Mouse (Mus musculus): ENCODE measurements around the gene Pnkd. TPM values are rescaled to one million over a fixed set of nuclear protein-coding genes. Genes with fewer than 3 reads are reported as not detected.
A peak's percentile ranks its signal among the peaks of the same experiment; 100 is the strongest.

Gene Pnkd
- polyA plus RNA-seq, 1 experiment from 2014 or later, result 133 TPM

- Histone ChIP-seq H3K27ac (replicated peaks; ENCODE audit: low read depth, low read length) (peak overlapping the region; percentile 30), H3K9ac (ENCODE audit: low read depth, low read length) (no peak overlapping the region), H3K4me3 (ENCODE audit: low read depth, low read length) (no peak overlapping the region), H3K9me3 (ENCODE audit: control insufficient read depth, low read length) (no peaks in the 10 kb centered on the region), H3K36me3 (ENCODE audit: control insufficient read depth, insufficient read depth, low read length) (peaks cover 7% of the 10 kb centered on the region; the same call in 1 of the 2 replicates), H3K4me2 (ENCODE audit: low read depth, low read length) (peak overlapping the region; percentile 3; the same call in 1 of the 2 replicates), H3K27me3 (replicated peaks; ENCODE audit: control insufficient read depth, insufficient read depth, low read length) (no peaks in the 10 kb centered on the region), H3K4me1 (ENCODE audit: control insufficient read depth, insufficient read depth, low read length) (peaks cover 32% of the 10 kb centered on the region)
- WGBS, result 78% methylated on average over 4 of the region's 4 CpGs
- no peak for DNase-seq (ENCODE audit: low spot score)
- ATAC-seq (ENCODE audit: low read depth), result no peak
Observed at GRCm38 (mm10) chr1:74240832-74241231, 43.9 kb upstream of the Pnkd start.

- no peak for ATAC-seq (ENCODE audit: low read depth)
- no peak for DNase-seq (ENCODE audit: low spot score)
- H3K9ac ChIP-seq (ENCODE audit: low read depth, low read length), result no peak overlapping the region
- H3K27me3 ChIP-seq (replicated peaks; ENCODE audit: control insufficient read depth, insufficient read depth, low read length), result no peaks in the 10 kb centered on the region
- H3K36me3 ChIP-seq (ENCODE audit: control insufficient read depth, insufficient read depth, low read length), result peaks cover 48% of the 10 kb centered on the region
- peaks cover 2% of the 10 kb centered on the region; the same call in 1 of the 2 replicates for H3K4me1 ChIP-seq (ENCODE audit: control insufficient read depth, insufficient read depth, low read length)
- no peak overlapping the region for H3K27ac ChIP-seq (replicated peaks; ENCODE audit: low read depth, low read length)
- H3K4me2 ChIP-seq (ENCODE audit: low read depth, low read length), result no peak overlapping the region
- no peak overlapping the region for H3K4me3 ChIP-seq (ENCODE audit: low read depth, low read length)
- WGBS, result 82% methylated on average over 2 of the region's 2 CpGs
- no peaks in the 10 kb centered on the region for H3K9me3 ChIP-seq (ENCODE audit: control insufficient read depth, low read length)
Observed at GRCm38 (mm10) chr1:74245525-74245924, 39.2 kb upstream of the Pnkd start.

GRCm38 (mm10) chr1:74248799-74249198 lies 35.9 kb upstream of the Pnkd start:
- Histone ChIP-seq H3K9me3 (ENCODE audit: control insufficient read depth, low read length) (no peaks in the 10 kb centered on the region), H3K4me1 (ENCODE audit: control insufficient read depth, insufficient read depth, low read length) (no peaks in the 10 kb centered on the region), H3K9ac (ENCODE audit: low read depth, low read length) (no peak overlapping the region), H3K4me2 (ENCODE audit: low read depth, low read length) (no peak overlapping the region), H3K4me3 (ENCODE audit: low read depth, low read length) (no peak overlapping the region), H3K36me3 (ENCODE audit: control insufficient read depth, insufficient read depth, low read length) (peaks cover 75% of the 10 kb centered on the region), H3K27me3 (replicated peaks; ENCODE audit: control insufficient read depth, insufficient read depth, low read length) (no peaks in the 10 kb centered on the region), H3K27ac (replicated peaks; ENCODE audit: low read depth, low read length) (peak overlapping the region; percentile 67)
- DNase-seq (ENCODE audit: low spot score) (peak; percentile 55), ATAC-seq (ENCODE audit: low read depth) (no peak)
- WGBS, result 39% methylated on average over 1 of the region's 1 CpGs

- no peak for ATAC-seq (ENCODE audit: low read depth)
- Histone ChIP-seq H3K36me3 (ENCODE audit: control insufficient read depth, insufficient read depth, low read length) (peaks cover 81% of the 10 kb centered on the region), H3K4me1 (ENCODE audit: control insufficient read depth, insufficient read depth, low read length) (no peaks in the 10 kb centered on the region), H3K27me3 (replicated peaks; ENCODE audit: control insufficient read depth, insufficient read depth, low read length) (no peaks in the 10 kb centered on the region), H3K9me3 (ENCODE audit: control insufficient read depth, low read length) (no peaks in the 10 kb centered on the region), H3K4me3 (ENCODE audit: low read depth, low read length) (no peak overlapping the region), H3K27ac (replicated peaks; ENCODE audit: low read depth, low read length) (peak overlapping the region; percentile 42; the same call in 1 of the 2 replicates), H3K4me2 (ENCODE audit: low read depth, low read length) (no peak overlapping the region), H3K9ac (ENCODE audit: low read depth, low read length) (no peak overlapping the region)
- DNase-seq (ENCODE audit: low spot score), result no peak
- WGBS, result 69% methylated on average over 5 of the region's 5 CpGs
Observed at GRCm38 (mm10) chr1:74249331-74249980, 35.3 kb upstream of the Pnkd start.

GRCm38 (mm10) chr1:74250096-74250495 lies 34.6 kb upstream of the Pnkd start:
- Histone ChIP-seq H3K4me2 (ENCODE audit: low read depth, low read length) (no peak overlapping the region), H3K9me3 (ENCODE audit: control insufficient read depth, low read length) (no peaks in the 10 kb centered on the region), H3K36me3 (ENCODE audit: control insufficient read depth, insufficient read depth, low read length) (peaks cover 86% of the 10 kb centered on the region), H3K9ac (ENCODE audit: low read depth, low read length) (no peak overlapping the region), H3K4me1 (ENCODE audit: control insufficient read depth, insufficient read depth, low read length) (no peaks in the 10 kb centered on the region), H3K4me3 (ENCODE audit: low read depth, low read length) (no peak overlapping the region), H3K27me3 (replicated peaks; ENCODE audit: control insufficient read depth, insufficient read depth, low read length) (no peaks in the 10 kb centered on the region), H3K27ac (replicated peaks; ENCODE audit: low read depth, low read length) (no peak overlapping the region)
- ATAC-seq (ENCODE audit: low read depth) (no peak), DNase-seq (ENCODE audit: low spot score) (no peak)
- WGBS, result 91% methylated on average over 4 of the region's 4 CpGs

- WGBS, result 95% methylated on average over 8 of the region's 8 CpGs
- Histone ChIP-seq H3K9me3 (ENCODE audit: control insufficient read depth, low read length) (no peaks in the 10 kb centered on the region), H3K36me3 (ENCODE audit: control insufficient read depth, insufficient read depth, low read length) (peaks cover 90% of the 10 kb centered on the region), H3K4me2 (ENCODE audit: low read depth, low read length) (no peak overlapping the region), H3K27ac (replicated peaks; ENCODE audit: low read depth, low read length) (no peak overlapping the region), H3K4me1 (ENCODE audit: control insufficient read depth, insufficient read depth, low read length) (no peaks in the 10 kb centered on the region), H3K4me3 (ENCODE audit: low read depth, low read length) (no peak overlapping the region), H3K9ac (ENCODE audit: low read depth, low read length) (no peak overlapping the region), H3K27me3 (replicated peaks; ENCODE audit: control insufficient read depth, insufficient read depth, low read length) (no peaks in the 10 kb centered on the region)
- ATAC-seq (ENCODE audit: low read depth) (no peak), DNase-seq (ENCODE audit: low spot score) (no peak)
Observed at GRCm38 (mm10) chr1:74255704-74256345, 28.9 kb upstream of the Pnkd start.

- no peak for ATAC-seq (ENCODE audit: low read depth)
- Histone ChIP-seq H3K9ac (ENCODE audit: low read depth, low read length) (no peak overlapping the region), H3K27ac (replicated peaks; ENCODE audit: low read depth, low read length) (no peak overlapping the region), H3K4me3 (ENCODE audit: low read depth, low read length) (no peak overlapping the region), H3K4me1 (ENCODE audit: control insufficient read depth, insufficient read depth, low read length) (no peaks in the 10 kb centered on the region), H3K9me3 (ENCODE audit: control insufficient read depth, low read length) (no peaks in the 10 kb centered on the region), H3K27me3 (replicated peaks; ENCODE audit: control insufficient read depth, insufficient read depth, low read length) (no peaks in the 10 kb centered on the region), H3K36me3 (ENCODE audit: control insufficient read depth, insufficient read depth, low read length) (peaks cover 90% of the 10 kb centered on the region), H3K4me2 (ENCODE audit: low read depth, low read length) (no peak overlapping the region)
- 63% methylated on average over 4 of the region's 4 CpGs for WGBS
- no peak for DNase-seq (ENCODE audit: low spot score)
Observed at GRCm38 (mm10) chr1:74256782-74257181, 27.9 kb upstream of the Pnkd start.

GRCm38 (mm10) chr1:74262510-74262909 lies 22.2 kb upstream of the Pnkd start:
- H3K4me1 ChIP-seq (ENCODE audit: control insufficient read depth, insufficient read depth, low read length), result no peaks in the 10 kb centered on the region
- no peak overlapping the region for H3K27ac ChIP-seq (replicated peaks; ENCODE audit: low read depth, low read length)
- 82% methylated on average over 6 of the region's 6 CpGs for WGBS
- no peak for ATAC-seq (ENCODE audit: low read depth)
- no peaks in the 10 kb centered on the region for H3K9me3 ChIP-seq (ENCODE audit: control insufficient read depth, low read length)
- H3K9ac ChIP-seq (ENCODE audit: low read depth, low read length), result no peak overlapping the region
- H3K4me2 ChIP-seq (ENCODE audit: low read depth, low read length), result no peak overlapping the region
- H3K27me3 ChIP-seq (replicated peaks; ENCODE audit: control insufficient read depth, insufficient read depth, low read length), result no peaks in the 10 kb centered on the region
- H3K4me3 ChIP-seq (ENCODE audit: low read depth, low read length), result no peak overlapping the region
- peaks cover 94% of the 10 kb centered on the region for H3K36me3 ChIP-seq (ENCODE audit: control insufficient read depth, insufficient read depth, low read length)
- no peak for DNase-seq (ENCODE audit: low spot score)

GRCm38 (mm10) chr1:74268750-74269149 lies 16.0 kb upstream of the Pnkd start:
- Histone ChIP-seq H3K27me3 (replicated peaks; ENCODE audit: control insufficient read depth, insufficient read depth, low read length) (no peaks in the 10 kb centered on the region), H3K9ac (ENCODE audit: low read depth, low read length) (no peak overlapping the region), H3K4me3 (ENCODE audit: low read depth, low read length) (no peak overlapping the region), H3K27ac (replicated peaks; ENCODE audit: low read depth, low read length) (no peak overlapping the region), H3K36me3 (ENCODE audit: control insufficient read depth, insufficient read depth, low read length) (peaks cover 54% of the 10 kb centered on the region), H3K4me1 (ENCODE audit: control insufficient read depth, insufficient read depth, low read length) (no peaks in the 10 kb centered on the region), H3K9me3 (ENCODE audit: control insufficient read depth, low read length) (no peaks in the 10 kb centered on the region), H3K4me2 (ENCODE audit: low read depth, low read length) (no peak overlapping the region)
- DNase-seq (ENCODE audit: low spot score) (no peak), ATAC-seq (ENCODE audit: low read depth) (no peak)
- 88% methylated on average over 8 of the region's 8 CpGs for WGBS

Data from embryonic facial prominence, embryonic 14.5 days (tissue).